Mouse (Mus musculus) bone marrow macrophage, adult 2 months (primary cell): ENCODE data around the gene Rnf185.

Source experiments
- CTCF ChIP-seq: IDR thresholded peaks from 2 replicates; pipeline ENCODE4 v1.5.1; 2012; ENCODE audit warnings: low read depth, mild to moderate bottlenecking, low read length, moderate library complexity
- POLR2A ChIP-seq: IDR thresholded peaks from 2 replicates; pipeline ENCODE4 v1.6.1; 2012; ENCODE audit warnings: mild to moderate bottlenecking, low read depth, low read length, borderline replicate concordance

DNA sequence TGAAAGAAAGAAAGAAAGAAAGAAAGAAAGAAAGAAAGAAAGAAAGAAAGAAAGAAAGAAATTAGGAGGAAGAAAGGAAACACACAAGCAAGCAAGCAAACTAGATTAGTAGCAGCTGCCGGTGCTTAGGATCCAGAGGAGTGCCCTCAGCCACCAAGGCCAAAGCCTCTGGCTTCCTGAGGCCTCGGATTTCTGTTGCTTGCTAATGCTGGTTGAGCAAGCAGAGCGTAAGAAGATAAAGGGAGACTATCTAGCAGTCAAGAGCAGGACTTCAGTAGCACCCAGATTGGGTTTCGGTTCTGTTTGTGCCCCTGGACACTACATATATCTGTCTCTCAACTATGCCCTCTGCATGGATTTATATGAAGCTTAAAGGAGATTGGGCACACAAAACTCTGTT, 29.9 kb downstream of the Rnf185 start:
- TF ChIP-seq POLR2A (no peak), CTCF (no peak)
